Comparison of ENCODE assay signal across 14 mouse cellular contexts in genomic region chr6:124861802-124862201, GRCm38 (mm10). TPM values are rescaled to one million over a fixed set of nuclear protein-coding genes. Genes with fewer than 3 reads are reported as not detected.
DNase-seq lines count a peak whose midpoint lies in the region; ATAC-seq and TF ChIP-seq lines count a peak whose summit lies in the region.
"Had no signal": no experiment of that assay in that cellular context is flagged by ENCODE, and none has a peak within 500 bp of the region (broad histone marks: within the 10 kb centered on the region; RNA-seq: fewer than 3 reads in every experiment).

No protein-coding gene starts in this region.

- H3K36me3 ChIP-seq in hindbrain, postnatal 0 days (ENCODE audit: insufficient read depth, low read length): no peaks in the 10 kb centered on the region
- H3K36me3 ChIP-seq: G1E had no signal

- ATAC-seq in hindbrain, postnatal 0 days: no peak
- ATAC-seq in monocyte, adult 5-6 weeks (replicated peaks; ENCODE audit: insufficient number of reproducible peaks, low FRiP score, low TSS enrichment, poor library complexity, severe bottlenecking): no peak
- ATAC-seq: intestine, postnatal 0 days had no signal

- no peak for TF ChIP-seq POLR2A in olfactory bulb, adult 2 months (IDR thresholded peaks at IDR 0.05; ENCODE audit: insufficient read depth, low read depth, low read length)

- peak; percentile 34 to 41 for DNase-seq in cerebellum, adult 18-20 months
- DNase-seq in cerebellum, postnatal 4 days (ENCODE audit: low spot score in 2 of 2): no peak
- DNase-seq in thymus, postnatal 36 days: peak; percentile 22 to 49
- no peak for DNase-seq in thymus, postnatal 25 days
- DNase-seq in hindbrain, postnatal 0 days (ENCODE audit: low spot score): no peak
- DNase-seq in urinary bladder, postnatal 10 days (ENCODE audit: low spot score): no peak
- DNase-seq: gastrocnemius, postnatal 36 days; left cerebral cortex, postnatal 4 days; lung, adult 18-20 months had no signal

- 48% methylated on average over 3 of the region's 3 CpGs for WGBS in hindbrain, postnatal 0 days
- 23% methylated on average over 3 of the region's 3 CpGs for WGBS in olfactory bulb, adult 2 months

- no peaks in the 10 kb centered on the region for H3K27me3 ChIP-seq in hindbrain, postnatal 0 days (ENCODE audit: insufficient read depth, low read length)

- no peaks in the 10 kb centered on the region for H3K9me3 ChIP-seq in hindbrain, postnatal 0 days (ENCODE audit: low read length)
- H3K9me3 ChIP-seq: G1E had no signal

- peak overlapping the region; percentile 97 for H3K27ac ChIP-seq in hindbrain, postnatal 0 days
- peak overlapping the region; percentile 65 for H3K27ac ChIP-seq in olfactory bulb, adult 2 months (ENCODE audit: insufficient read depth, low read depth, low read length)

- H3K4me2 ChIP-seq in hindbrain, postnatal 0 days (ENCODE audit: low read depth, low read length): peak overlapping the region; percentile 81

- peaks cover 41% of the 10 kb centered on the region for H3K4me1 ChIP-seq in hindbrain, postnatal 0 days (ENCODE audit: insufficient read depth, low read length)
- peaks cover 55% of the 10 kb centered on the region for H3K4me1 ChIP-seq in olfactory bulb, adult 2 months (ENCODE audit: control insufficient read depth, insufficient read depth, low read length)

- no peak for TF ChIP-seq CTCF in hindbrain, postnatal 0 days (IDR thresholded peaks at IDR 0.05; ENCODE audit: low read depth)
- TF ChIP-seq CTCF in olfactory bulb, adult 2 months (IDR thresholded peaks at IDR 0.05; ENCODE audit: insufficient read depth, low read depth, low read length): no peak

- H3K4me3 ChIP-seq in hindbrain, postnatal 0 days (ENCODE audit: low read length): peak overlapping the region; percentile 69; the same call in 1 of the 2 replicates
- peak overlapping the region; percentile 73 for H3K4me3 ChIP-seq in olfactory bulb, adult 2 months (ENCODE audit: insufficient read depth, low read depth, low read length)

- H3K9ac ChIP-seq in hindbrain, postnatal 0 days (replicated peaks; ENCODE audit: low read length): peak overlapping the region; percentile 91

RNA-seq across cellular contexts. Expression of gene Gpr162, which starts 2.0 kb away (rescaled TPM):
- 193 and 194 TPM in 2 replicates for total RNA-seq in hindbrain, postnatal 0 days (2014; rRNA removed)
- polyA plus RNA-seq in hindbrain, postnatal 0 days (2015; fragmentation: Nextera tagmentation; extraction: Ambion mirVana): 30.1 and 31.9 TPM in 2 replicates
- polyA plus RNA-seq in olfactory bulb, adult 2 months (2012; ENCODE audit: insufficient read depth, insufficient read length, low replicate concordance, missing spikeins): not detected in 2 replicates
- 0.38 TPM in 1 of 3 replicates, not detected in the others for total RNA-seq in monocyte, adult 5-6 weeks (2017)
- polyA plus RNA-seq: G1E had no signal

RNA-seq across cellular contexts. Expression of gene P3h3, which starts 4.2 kb away (rescaled TPM):
- total RNA-seq in hindbrain, postnatal 0 days (2014; rRNA removed): 71.3 and 79.5 TPM in 2 replicates
- 11.3 and 12.0 TPM in 2 replicates for polyA plus RNA-seq in hindbrain, postnatal 0 days (2015; fragmentation: Nextera tagmentation; extraction: Ambion mirVana)
- polyA plus RNA-seq in olfactory bulb, adult 2 months (2012; ENCODE audit: insufficient read depth, insufficient read length, low replicate concordance, missing spikeins): not detected in 2 replicates
- total RNA-seq in monocyte, adult 5-6 weeks (2017): 0.39 TPM in 1 of 3 replicates, not detected in the others
- total RNA-seq: G1E had no signal
- polyA plus RNA-seq: G1E had no signal

RNA-seq across cellular contexts. Expression of gene Gnb3, which starts 21.7 kb away (rescaled TPM):
- 0.68 and 0.72 TPM in 2 replicates for total RNA-seq in hindbrain, postnatal 0 days (2014; rRNA removed)
- polyA plus RNA-seq in hindbrain, postnatal 0 days (2015; fragmentation: Nextera tagmentation; extraction: Ambion mirVana): 1.6 and 2.2 TPM in 2 replicates
- polyA plus RNA-seq in olfactory bulb, adult 2 months (2012; ENCODE audit: insufficient read depth, insufficient read length, low replicate concordance, missing spikeins): not detected in 2 replicates
- 0.19 TPM in 1 of 3 replicates, not detected in the others for total RNA-seq in monocyte, adult 5-6 weeks (2017)
- total RNA-seq: common myeloid progenitor, adult 5-6 weeks had no signal
- polyA plus RNA-seq: G1E had no signal

RNA-seq across cellular contexts. Expression of gene Cd4, which starts 26.2 kb away (rescaled TPM):
- total RNA-seq in hindbrain, postnatal 0 days (2014; rRNA removed): 0.05 TPM in 1 of 2 replicates, not detected in the other
- 0.13 and 0.18 TPM in 2 replicates for polyA plus RNA-seq in hindbrain, postnatal 0 days (2015; fragmentation: Nextera tagmentation; extraction: Ambion mirVana)
- polyA plus RNA-seq in olfactory bulb, adult 2 months (2012; ENCODE audit: insufficient read depth, insufficient read length, low replicate concordance, missing spikeins): 395 and 682 TPM in 2 replicates
- 3.1 to 5.2 TPM (median 4.0 TPM) in 3 replicates for total RNA-seq in monocyte, adult 5-6 weeks (2017)
- polyA plus RNA-seq: G1E had no signal

RNA-seq across cellular contexts. Expression of gene Cdca3, which starts 32.5 kb away (rescaled TPM):
- 34.7 and 39.9 TPM in 2 replicates for total RNA-seq in hindbrain, postnatal 0 days (2014; rRNA removed)
- 40.9 and 47.3 TPM in 2 replicates for polyA plus RNA-seq in hindbrain, postnatal 0 days (2015; fragmentation: Nextera tagmentation; extraction: Ambion mirVana)
- polyA plus RNA-seq in olfactory bulb, adult 2 months (2012; ENCODE audit: insufficient read depth, insufficient read length, low replicate concordance, missing spikeins): not detected in 2 replicates
- total RNA-seq in monocyte, adult 5-6 weeks (2017): 0.32 to 5.8 TPM in 2 of 3 replicates, not detected in the other

Comparison
In these comparisons a context has a peak if more than half of its experiments do, and no peak if none do; other contexts are left out.
1. DNase-seq: peak in cerebellum, adult 18-20 months (2 of 2) and thymus, postnatal 36 days (2 of 2); none in cerebellum, postnatal 4 days (0 of 2), thymus, postnatal 25 days (single experiment), hindbrain, postnatal 0 days (single experiment) and urinary bladder, postnatal 10 days (single experiment).
2. RNA of gene Gpr162, which starts 2.0 kb away (total RNA-seq): 193 to 194 TPM in hindbrain, postnatal 0 days; 0.38 TPM in monocyte, adult 5-6 weeks; every median in the first group is over 100 times any median in the second.
3. RNA of gene P3h3, which starts 4.2 kb away (total RNA-seq): 71.3 to 79.5 TPM in hindbrain, postnatal 0 days; 0.39 TPM in monocyte, adult 5-6 weeks; every median in the first group is over 10 times any median in the second.